Mouse (Mus musculus) hindbrain, embryonic 10.5 days (tissue): ENCODE data around the gene Dhrs3. TPM values are rescaled to one million over a fixed set of nuclear protein-coding genes. Genes with fewer than 3 reads are reported as not detected.

Source experiments
- DNase-seq: peaks from one replicate; pipeline ENCODE4 v3.0.0-alpha.2; 2017; ENCODE audit warnings: low spot score
- H3K27ac ChIP-seq: fragments of 300-500 bp; sonication (generic); 2 replicates; pipeline ENCODE4 v1.5.1; 2016; ENCODE audit warnings: mild to moderate bottlenecking, moderate library complexity
- H3K27me3 ChIP-seq: fragments of 300-500 bp; sonication (generic); 2 replicates; pipeline ENCODE4 v1.6.1; 2016; ENCODE audit warnings: mild to moderate bottlenecking; ENCODE audit not compliant: poor library complexity, insufficient read depth, severe bottlenecking
- H3K36me3 ChIP-seq: fragments of 300-500 bp; sonication (generic); 2 replicates; pipeline ENCODE4 v1.6.1; 2016; ENCODE audit warnings: mild to moderate bottlenecking, moderate library complexity
- H3K4me1 ChIP-seq: fragments of 300-500 bp; sonication (generic); replicated peaks from 2 replicates; pipeline ENCODE4 v1.6.1; 2016; ENCODE audit warnings: mild to moderate bottlenecking
- H3K4me3 ChIP-seq: fragments of 300-500 bp; sonication (generic); 2 replicates; pipeline ENCODE4 v1.5.1; 2016; ENCODE audit warnings: mild to moderate bottlenecking, moderate library complexity
- H3K9me3 ChIP-seq: fragments of 300-500 bp; sonication (generic); 2 replicates; pipeline ENCODE4 v1.6.1; 2016; ENCODE audit warnings: mild to moderate bottlenecking, moderate library complexity
- WGBS: fragments of 180-500 bp; shearing (Covaris S2); methylation state at CpG from one replicate; pipeline ENCODE4 v1.1.7; 2016; 5-methylcytosine and 5-hydroxymethylcytosine counted together
- polyA plus RNA-seq: library from polyadenylated mRNA; unstranded; fragments of >200 nt; fragmentation: Nextera tagmentation; extraction: Ambion mirVana; gene quantifications from 2 replicates; pipeline ENCODE4 v1.2.1, GENCODE M21; 2016

Dhrs3 gene
- polyA plus RNA-seq, 1 experiment from 2014 or later = 11.8 TPM

DNA sequence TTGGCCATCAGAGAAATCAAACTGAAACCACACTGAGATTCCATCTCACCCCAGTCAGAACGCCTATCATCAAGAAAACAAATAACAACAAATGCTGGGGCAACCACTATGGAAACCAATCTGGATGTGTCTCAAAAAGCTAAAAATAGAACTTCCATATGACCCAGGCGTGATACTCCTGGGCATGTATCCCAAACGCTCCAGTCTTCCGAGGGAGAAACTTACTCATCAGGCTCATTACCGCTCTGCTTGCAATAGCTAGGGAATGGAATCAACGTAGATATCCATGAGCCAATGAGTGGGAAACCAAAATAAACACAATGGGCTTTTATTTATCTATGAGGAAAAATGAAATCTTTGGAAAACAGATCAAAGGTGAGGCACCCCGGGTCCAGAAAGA is 59.2 kb downstream of the Dhrs3 start:
- no peaks in the 10 kb centered on the region for H3K36me3 ChIP-seq
- no peak overlapping the region for H3K27ac ChIP-seq
- DNase-seq = no peak
- no peaks in the 10 kb centered on the region for H3K9me3 ChIP-seq
- 89% methylated on average over 7 of the region's 7 CpGs for WGBS
- H3K27me3 ChIP-seq = no peaks in the 10 kb centered on the region
- no peak overlapping the region for H3K4me3 ChIP-seq
- peaks cover 22% of the 10 kb centered on the region for H3K4me1 ChIP-seq

- Histone ChIP-seq H3K4me1 (peaks cover 19% of the 10 kb centered on the region), H3K36me3 (no peaks in the 10 kb centered on the region), H3K9me3 (no peaks in the 10 kb centered on the region), H3K27me3 (no peaks in the 10 kb centered on the region), H3K4me3 (no peak overlapping the region), H3K27ac (no peak overlapping the region)
- 96% methylated on average over 1 of the region's 1 CpGs for WGBS
- no peak for DNase-seq
These were observed 60.8 kb downstream of the Dhrs3 start for GRCm38 (mm10) chr4:144953421-144953820.

DNA sequence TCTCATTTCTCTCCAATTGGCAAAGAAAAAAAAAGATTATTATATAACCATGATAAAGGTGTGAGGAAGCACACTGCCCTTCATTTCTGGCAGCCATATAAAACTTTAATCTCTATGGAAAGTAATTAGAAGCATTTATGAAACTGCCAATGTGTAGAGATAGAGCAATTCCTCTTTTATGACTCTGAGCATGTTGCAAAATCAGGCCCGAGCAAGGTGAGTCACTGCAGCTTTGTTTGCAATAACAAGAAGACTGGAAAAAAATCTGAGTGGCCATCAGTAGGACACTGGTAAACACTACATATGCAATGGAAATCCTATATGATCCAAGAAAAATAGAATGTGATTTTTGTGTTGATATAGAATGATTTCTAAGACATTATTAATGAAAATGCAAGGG is 63.2 kb downstream of the Dhrs3 start:
- Histone ChIP-seq H3K36me3 (no peaks in the 10 kb centered on the region), H3K4me3 (no peak overlapping the region)
- 91% methylated on average over 1 of the region's 1 CpGs for WGBS

DNA sequence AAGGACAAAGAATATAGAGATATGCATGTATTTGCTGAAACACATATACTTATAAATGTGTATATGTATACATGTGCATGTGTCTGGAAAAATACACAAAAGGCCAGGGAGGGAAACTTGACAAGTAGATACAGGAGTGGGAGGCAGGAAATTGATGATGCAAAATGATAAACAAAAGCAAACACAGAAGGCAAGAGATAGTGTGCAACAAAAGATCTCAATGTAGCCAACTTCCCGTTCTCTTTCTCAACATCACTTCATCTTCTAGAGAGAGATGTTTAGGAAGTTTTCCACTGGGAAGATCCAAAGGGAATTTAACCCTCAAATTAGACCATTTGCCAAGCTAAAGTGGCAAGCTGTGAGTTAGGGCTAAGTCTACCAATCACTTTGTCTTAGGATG is 63.7 kb downstream of the Dhrs3 start:
- no peak overlapping the region for H3K27ac ChIP-seq
- H3K9me3 ChIP-seq = no peaks in the 10 kb centered on the region
- no peaks in the 10 kb centered on the region for H3K27me3 ChIP-seq
- no peak for DNase-seq
- H3K4me3 ChIP-seq = no peak overlapping the region
- WGBS = 85% methylated on average over 1 of the region's 1 CpGs
- H3K4me1 ChIP-seq = no peaks in the 10 kb centered on the region
- H3K36me3 ChIP-seq = no peaks in the 10 kb centered on the region

More for the DNA sequence above, 63.2 kb downstream of the Dhrs3 start:
- H3K9me3 ChIP-seq = no peaks in the 10 kb centered on the region
- H3K27ac ChIP-seq = no peak overlapping the region
- no peaks in the 10 kb centered on the region for H3K4me1 ChIP-seq
- H3K27me3 ChIP-seq = no peaks in the 10 kb centered on the region
- no peak for DNase-seq

GRCm38 (mm10) chr4:144957186-144957585 is 64.6 kb downstream of the Dhrs3 start:
- 89% methylated on average over 4 of the region's 4 CpGs for WGBS
- Histone ChIP-seq H3K9me3 (no peaks in the 10 kb centered on the region), H3K4me3 (no peak overlapping the region), H3K4me1 (no peaks in the 10 kb centered on the region), H3K36me3 (no peaks in the 10 kb centered on the region), H3K27me3 (no peaks in the 10 kb centered on the region), H3K27ac (no peak overlapping the region)
- DNase-seq = no peak

- H3K9me3 ChIP-seq = no peaks in the 10 kb centered on the region
- H3K27me3 ChIP-seq = no peaks in the 10 kb centered on the region
- H3K4me3 ChIP-seq = no peak overlapping the region
- DNase-seq = no peak
- no peaks in the 10 kb centered on the region for H3K36me3 ChIP-seq
- H3K4me1 ChIP-seq = no peaks in the 10 kb centered on the region
- H3K27ac ChIP-seq = no peak overlapping the region
- WGBS = 74% methylated on average over 2 of the region's 2 CpGs
These were observed 65.1 kb downstream of the Dhrs3 start for GRCm38 (mm10) chr4:144957721-144958120.

GRCm38 (mm10) chr4:144960188-144960904 is 67.7 kb downstream of the Dhrs3 start:
- H3K27ac ChIP-seq = no peak overlapping the region
- WGBS = 60% methylated on average over 8 of the region's 8 CpGs
- no peaks in the 10 kb centered on the region for H3K36me3 ChIP-seq
- DNase-seq = no peak
- no peaks in the 10 kb centered on the region for H3K9me3 ChIP-seq
- H3K4me3 ChIP-seq = no peak overlapping the region
- H3K27me3 ChIP-seq = no peaks in the 10 kb centered on the region
- H3K4me1 ChIP-seq = no peaks in the 10 kb centered on the region

DNA sequence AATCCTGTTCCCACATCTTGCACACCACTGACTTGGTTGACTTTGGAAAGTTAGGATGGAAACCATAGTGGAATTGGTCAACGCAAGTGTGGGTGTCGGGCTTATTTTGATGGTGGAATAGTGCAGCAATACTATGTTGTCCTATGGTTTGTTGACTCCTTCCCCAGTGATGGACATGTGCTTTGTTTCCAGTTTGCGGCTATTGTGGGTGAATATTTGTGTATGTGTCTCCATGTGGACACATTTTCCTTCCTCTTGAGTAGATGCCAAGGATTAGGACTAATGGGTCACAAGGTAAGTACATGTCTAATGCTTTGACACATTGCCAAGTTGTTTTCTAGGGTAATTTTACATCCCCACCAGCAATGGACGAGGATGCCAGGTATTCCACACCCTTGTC is 68.6 kb downstream of the Dhrs3 start:
- Histone ChIP-seq H3K4me1 (no peaks in the 10 kb centered on the region), H3K36me3 (no peaks in the 10 kb centered on the region), H3K27me3 (no peaks in the 10 kb centered on the region), H3K9me3 (no peaks in the 10 kb centered on the region), H3K4me3 (no peak overlapping the region), H3K27ac (no peak overlapping the region)
- 91% methylated on average over 4 of the region's 4 CpGs for WGBS
- no peak for DNase-seq

GRCm38 (mm10) chr4:144961696-144962095 is 69.1 kb downstream of the Dhrs3 start:
- 84% methylated on average over 3 of the region's 3 CpGs for WGBS
- no peak for DNase-seq
- Histone ChIP-seq H3K9me3 (no peaks in the 10 kb centered on the region), H3K4me3 (no peak overlapping the region), H3K4me1 (no peaks in the 10 kb centered on the region), H3K27ac (no peak overlapping the region), H3K36me3 (no peaks in the 10 kb centered on the region), H3K27me3 (no peaks in the 10 kb centered on the region)

DNA sequence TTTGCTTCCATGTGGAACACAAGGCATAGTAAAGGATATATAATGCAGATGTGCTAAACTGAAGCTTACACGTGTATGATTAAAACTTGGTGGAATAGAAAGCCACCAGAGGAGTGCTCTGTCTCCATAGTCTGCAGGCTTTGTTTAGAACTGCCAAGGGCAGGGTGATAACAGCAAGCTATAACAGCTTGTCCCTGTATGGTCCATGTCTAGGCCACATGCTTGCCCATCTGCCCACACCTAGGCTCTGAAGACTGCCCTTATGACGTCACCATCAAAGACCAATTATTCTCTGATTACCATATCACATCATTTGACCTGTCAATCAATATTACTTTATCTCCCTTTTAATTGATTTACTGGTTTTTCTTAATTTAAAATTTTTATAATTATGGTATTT is 72.6 kb downstream of the Dhrs3 start:
- Histone ChIP-seq H3K27me3 (no peaks in the 10 kb centered on the region), H3K27ac (no peak overlapping the region)
- 82% methylated on average over 2 of the region's 2 CpGs for WGBS

GRCm38 (mm10) chr4:144968371-144968770 is 75.7 kb downstream of the Dhrs3 start:
- H3K4me1 ChIP-seq = no peaks in the 10 kb centered on the region
- no peak for DNase-seq
- no peak overlapping the region for H3K27ac ChIP-seq
- 95% methylated on average over 3 of the region's 3 CpGs for WGBS
- no peaks in the 10 kb centered on the region for H3K9me3 ChIP-seq
- peaks cover 9% of the 10 kb centered on the region; the same call in 1 of the 2 replicates for H3K36me3 ChIP-seq
- H3K4me3 ChIP-seq = no peak overlapping the region
- H3K27me3 ChIP-seq = no peaks in the 10 kb centered on the region

More for the DNA sequence above, 72.6 kb downstream of the Dhrs3 start:
- H3K36me3 ChIP-seq = peaks cover 6% of the 10 kb centered on the region; the same call in 1 of the 2 replicates
- DNase-seq = no peak
- no peaks in the 10 kb centered on the region for H3K4me1 ChIP-seq
- no peak overlapping the region for H3K4me3 ChIP-seq
- no peaks in the 10 kb centered on the region for H3K9me3 ChIP-seq

DNA sequence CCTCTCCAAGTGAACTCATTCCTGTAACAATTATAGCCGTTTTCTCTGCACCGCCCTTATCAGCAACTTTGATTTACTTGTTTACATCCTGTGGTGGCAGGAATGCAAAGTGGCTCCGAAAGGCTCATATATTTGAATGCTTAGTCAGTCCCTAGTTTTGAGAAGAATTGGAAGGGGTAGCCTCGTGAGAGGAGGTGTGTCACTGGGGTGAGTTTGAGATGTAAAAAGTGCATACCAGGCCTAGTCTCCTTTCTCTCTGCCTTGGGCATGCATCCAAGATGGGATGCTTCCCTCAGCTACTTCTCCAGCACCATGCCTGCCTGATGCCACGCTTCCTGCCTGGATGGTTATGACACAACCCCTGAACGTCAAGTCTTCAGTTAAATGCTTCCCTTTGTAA is 76.4 kb downstream of the Dhrs3 start:
- WGBS = 82% methylated on average over 6 of the region's 6 CpGs
- H3K4me3 ChIP-seq = no peak overlapping the region
- H3K9me3 ChIP-seq = no peaks in the 10 kb centered on the region
- H3K36me3 ChIP-seq = peaks cover 9% of the 10 kb centered on the region; the same call in 1 of the 2 replicates
- no peaks in the 10 kb centered on the region for H3K27me3 ChIP-seq
- H3K4me1 ChIP-seq = no peaks in the 10 kb centered on the region
- no peak for DNase-seq
- no peak overlapping the region for H3K27ac ChIP-seq

DNA sequence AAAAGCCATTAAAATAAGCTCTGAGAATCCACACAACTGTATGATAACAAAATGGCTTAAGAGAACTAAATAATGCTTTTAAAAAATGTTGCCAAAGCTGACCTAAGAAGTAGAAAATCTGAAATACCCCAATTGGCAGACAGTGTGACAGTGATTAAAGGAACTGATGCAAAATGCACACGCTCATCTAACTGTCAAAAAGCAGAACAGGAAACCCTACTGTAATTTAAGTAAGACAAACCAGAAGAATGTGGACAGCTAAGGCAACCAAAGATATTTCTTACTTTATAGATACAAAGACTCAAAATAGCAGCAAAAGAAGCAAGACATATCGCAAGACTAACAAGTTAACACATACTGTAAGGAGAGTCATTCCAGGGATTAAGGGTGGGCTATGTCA is 78.4 kb downstream of the Dhrs3 start:
- Histone ChIP-seq H3K27ac (no peak overlapping the region), H3K4me1 (peaks cover 9% of the 10 kb centered on the region; the same call in 1 of the 2 replicates), H3K27me3 (no peaks in the 10 kb centered on the region), H3K4me3 (no peak overlapping the region), H3K36me3 (peaks cover 9% of the 10 kb centered on the region; the same call in 1 of the 2 replicates), H3K9me3 (no peaks in the 10 kb centered on the region)
- whole genome bisulfite sequencing = 94% methylated on average over 2 of the region's 2 CpGs
- DNase-seq = no peak
